Mouse (Mus musculus) cerebellum, adult 2 months (tissue): ENCODE data around the gene Vmn2r38. TPM values are rescaled to one million over a fixed set of nuclear protein-coding genes. Genes with fewer than 3 reads are reported as not detected.
"Not testable (repeated sequence)": the region's sequence is repeated elsewhere in the genome, so short reads cannot be mapped to it uniquely, and the experiment has no call there.

ENCODE experiments used
- DNase-seq, 2 experiments: peaks; one replicate each; pipeline ENCODE4 v3.0.0; 2021
- H3K27ac ChIP-seq: fragments of 200-500 bp; 2 replicates; pipeline ENCODE4 v1.5.1; 2012; ENCODE audit warnings: low read length, control low read depth, inconsistent platforms; ENCODE audit not compliant: insufficient read depth
- H3K27me3 ChIP-seq: fragments of 200-500 bp; 2 replicates; pipeline ENCODE4 v1.6.1; 2012; ENCODE audit warnings: inconsistent platforms, mild to moderate bottlenecking, low read length, moderate library complexity; ENCODE audit not compliant: control insufficient read depth, insufficient read depth
- H3K4me1 ChIP-seq: fragments of 200-500 bp; 2 replicates; pipeline ENCODE4 v1.6.1; 2011; ENCODE audit warnings: low read length; ENCODE audit not compliant: control insufficient read depth, insufficient read depth
- H3K4me3 ChIP-seq: fragments of 200-500 bp; replicated peaks from 2 replicates; pipeline ENCODE3; 2011; ENCODE audit warnings: mild to moderate bottlenecking, low read depth, low read length, control low read depth; ENCODE audit not compliant: insufficient read depth
- WGBS: fragments of 180-500 bp; shearing (Covaris S2); methylation state at CpG from one replicate; pipeline ENCODE4 v1.1.7; 2018; 5-methylcytosine and 5-hydroxymethylcytosine counted together
- polyA plus RNA-seq: library from polyadenylated mRNA; depleted of rRNA; stranded (reverse); fragments of >200 nt; gene quantifications from 2 replicates; pipeline ENCODE4 v1.2.3, GENCODE M21; 2012; rRNA removed

Vmn2r38 gene
- polyA plus RNA-seq: not detected in 2 replicates

- not testable (repeated sequence) for H3K4me3 ChIP-seq, H3K27me3 ChIP-seq, H3K27ac ChIP-seq, DNase-seq, H3K4me1 ChIP-seq
These were observed at the start of gene Vmn2r38 for GRCm38 (mm10) chr7:9097781-9098180. Gene Vmn2r38, minus strand, starts transcription at chr7:9097881.

GRCm38 (mm10) chr7:9065353-9065752 lies 32.3 kb downstream of the Vmn2r38 start:
- H3K4me1 ChIP-seq, DNase-seq, H3K4me3 ChIP-seq, H3K27ac ChIP-seq, H3K27me3 ChIP-seq: not testable (repeated sequence)
- WGBS: 79% methylated on average over 4 of the region's 4 CpGs

GRCm38 (mm10) chr7:9030698-9031097 lies 67.0 kb downstream of the Vmn2r38 start, which contains the start of gene Vmn2r39:
Gene Vmn2r39, minus strand, starts transcription at chr7:9030798.
- not testable (repeated sequence) for H3K4me3 ChIP-seq, DNase-seq, H3K4me1 ChIP-seq, H3K27ac ChIP-seq, H3K27me3 ChIP-seq

Other genes starting within 250 kb of the Vmn2r38 start
- gene Vmn2r40, start 166.4 kb downstream of the Vmn2r38 start, polyA plus RNA-seq: not detected in 2 replicates
- not detected in 2 replicates for gene Vmn2r39, start 67.1 kb downstream of the Vmn2r38 start, polyA plus RNA-seq
- not detected in 2 replicates for gene Vmn2r37, start 125.8 kb upstream of the Vmn2r38 start, polyA plus RNA-seq